Mouse (Mus musculus) spleen, adult 2 months (tissue): ENCODE measurements around the gene Zfp473.

ENCODE experiments used
- CTCF ChIP-seq: fragments of 200-500 bp; IDR thresholded peaks from 2 replicates; pipeline ENCODE4 v1.5.1; 2011; ENCODE audit warnings: mild to moderate bottlenecking, inconsistent platforms; ENCODE audit not compliant: insufficient read depth, insufficient read length, insufficient replicate concordance; ENCODE audit errors: extremely low read depth
- POLR2A ChIP-seq: fragments of 200-500 bp; IDR thresholded peaks from 2 replicates; pipeline ENCODE4 v1.6.1; 2011; ENCODE audit warnings: low read depth, low read length, inconsistent platforms

DNA sequence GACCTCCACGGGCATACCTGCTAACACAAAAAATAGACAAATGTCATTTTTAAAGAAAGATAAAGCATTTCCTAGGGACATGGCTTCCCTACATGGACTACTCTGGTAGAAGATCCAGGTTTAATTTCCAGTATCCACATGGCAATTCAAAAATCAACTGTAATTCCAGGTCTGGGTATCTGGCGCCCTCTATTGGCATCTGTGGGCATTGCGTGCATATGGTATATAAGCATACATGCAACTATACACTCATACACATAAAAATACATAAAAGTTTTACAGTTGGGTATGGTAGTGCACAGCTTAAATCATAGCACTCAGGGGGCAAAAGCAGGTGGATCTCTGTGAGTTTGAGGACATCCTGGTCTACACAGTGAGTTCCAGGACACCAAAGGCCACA lies 46.5 kb downstream of the Zfp473 start:
- TF ChIP-seq POLR2A (no peak), CTCF (no peak)
